Mouse (Mus musculus): ENCODE measurements around the gene Ggt7. TPM values are rescaled to one million over a fixed set of nuclear protein-coding genes. Genes with fewer than 3 reads are reported as not detected.

The Ggt7 gene
- polyA plus RNA-seq, 1 experiment from 2014 or later, result 1.0 TPM

- no peak overlapping the region for H3K27ac ChIP-seq (ENCODE audit: low read length)
- no peak for ATAC-seq
- H3K4me1 ChIP-seq (ENCODE audit: insufficient read depth, low read depth, low read length), result no peaks in the 10 kb centered on the region
- H3K27me3 ChIP-seq (replicated peaks; ENCODE audit: insufficient read depth, low read length), result no peaks in the 10 kb centered on the region
- no peak overlapping the region for H3K4me3 ChIP-seq (ENCODE audit: low read depth, low read length)
- TF ChIP-seq EP300 (IDR thresholded peaks at IDR 0.05), result no peak
- TF ChIP-seq CTCF (IDR thresholded peaks at IDR 0.05), result no peak
- no peak overlapping the region for H3K4me2 ChIP-seq (replicated peaks; ENCODE audit: low read depth, low read length)
- DNase-seq (ENCODE audit: low spot score), result no peak
- H3K9ac ChIP-seq (replicated peaks; ENCODE audit: low read depth), result no peak overlapping the region
- H3K36me3 ChIP-seq (ENCODE audit: insufficient read depth, low read length), result no peaks in the 10 kb centered on the region
- no peaks in the 10 kb centered on the region for H3K9me3 ChIP-seq (ENCODE audit: low read length)
Observed at GRCm38 (mm10) chr2:155536292-155536691, 18.3 kb upstream of the Ggt7 start.

- Histone ChIP-seq H3K9ac (replicated peaks; ENCODE audit: low read depth) (no peak overlapping the region), H3K4me1 (ENCODE audit: insufficient read depth, low read depth, low read length) (no peaks in the 10 kb centered on the region), H3K4me3 (ENCODE audit: low read depth, low read length) (no peak overlapping the region), H3K27ac (ENCODE audit: low read length) (no peak overlapping the region), H3K4me2 (replicated peaks; ENCODE audit: low read depth, low read length) (no peak overlapping the region), H3K36me3 (ENCODE audit: insufficient read depth, low read length) (no peaks in the 10 kb centered on the region), H3K9me3 (ENCODE audit: low read length) (no peaks in the 10 kb centered on the region), H3K27me3 (replicated peaks; ENCODE audit: insufficient read depth, low read length) (no peaks in the 10 kb centered on the region)
- no peak for TF ChIP-seq EP300 (IDR thresholded peaks at IDR 0.05)
- TF ChIP-seq CTCF (IDR thresholded peaks at IDR 0.05), result no peak
- ATAC-seq (no peak), DNase-seq (ENCODE audit: low spot score) (no peak)
- WGBS, result 44% methylated on average over 5 of the region's 5 CpGs
Observed at GRCm38 (mm10) chr2:155527367-155527766, 9.3 kb upstream of the Ggt7 start.

DNA sequence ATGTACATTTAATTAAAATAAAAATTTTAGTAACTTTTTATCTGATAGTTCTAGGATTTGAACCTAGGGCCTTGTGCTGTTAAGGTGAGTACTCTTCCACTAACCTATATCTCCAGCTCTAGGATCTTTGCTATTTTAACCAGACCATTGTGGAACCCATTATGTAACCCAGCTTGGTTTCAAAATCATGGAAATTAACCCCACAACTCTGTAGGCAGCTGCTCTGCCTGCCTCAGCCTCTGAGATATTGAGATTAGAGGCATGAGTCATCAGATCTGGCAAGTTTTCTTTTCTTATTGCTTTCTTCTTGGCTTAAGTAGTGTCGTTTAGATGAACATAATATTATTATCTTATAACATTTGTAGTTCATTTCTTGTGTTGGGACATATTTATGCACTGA, 6.3 kb upstream of the Ggt7 start:
- ATAC-seq, result no peak
- Histone ChIP-seq H3K9ac (replicated peaks; ENCODE audit: low read depth) (no peak overlapping the region), H3K36me3 (ENCODE audit: insufficient read depth, low read length) (no peaks in the 10 kb centered on the region), H3K4me2 (replicated peaks; ENCODE audit: low read depth, low read length) (no peak overlapping the region), H3K27ac (ENCODE audit: low read length) (no peak overlapping the region), H3K27me3 (replicated peaks; ENCODE audit: insufficient read depth, low read length) (no peaks in the 10 kb centered on the region), H3K4me1 (ENCODE audit: insufficient read depth, low read depth, low read length) (no peaks in the 10 kb centered on the region), H3K9me3 (ENCODE audit: low read length) (no peaks in the 10 kb centered on the region), H3K4me3 (ENCODE audit: low read depth, low read length) (no peak overlapping the region)
- DNase-seq (ENCODE audit: low spot score), result no peak
- WGBS, result 39% methylated on average over 1 of the region's 1 CpGs
- TF ChIP-seq EP300 (IDR thresholded peaks at IDR 0.05) (no peak), CTCF (IDR thresholded peaks at IDR 0.05) (no peak)

DNA sequence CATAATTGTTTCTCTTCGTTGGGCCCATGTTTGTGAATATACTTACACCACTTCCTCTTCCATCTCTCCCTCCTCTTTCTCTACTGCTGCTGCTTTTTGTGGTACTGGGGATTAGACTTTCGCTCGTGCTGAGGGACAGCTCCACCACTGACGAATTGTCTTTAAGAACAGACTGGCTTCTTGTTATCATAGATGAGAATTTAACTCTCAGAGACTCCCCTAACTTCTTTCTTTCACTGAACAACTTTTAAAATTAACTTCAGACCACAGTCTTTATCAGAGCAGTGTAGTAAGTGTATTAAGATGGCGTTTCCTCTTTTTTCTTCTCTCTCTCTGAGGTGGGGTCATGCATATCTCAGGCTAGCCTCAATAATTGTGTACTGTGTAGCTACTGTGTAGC, 5.7 kb upstream of the Ggt7 start:
- no peak overlapping the region for H3K4me3 ChIP-seq (ENCODE audit: low read depth, low read length)
- no peak overlapping the region for H3K9ac ChIP-seq (replicated peaks; ENCODE audit: low read depth)
- no peaks in the 10 kb centered on the region for H3K27me3 ChIP-seq (replicated peaks; ENCODE audit: insufficient read depth, low read length)
- H3K9me3 ChIP-seq (ENCODE audit: low read length), result no peaks in the 10 kb centered on the region
- WGBS, result 48% methylated on average over 5 of the region's 5 CpGs
- TF ChIP-seq CTCF (IDR thresholded peaks at IDR 0.05), result no peak
- TF ChIP-seq EP300 (IDR thresholded peaks at IDR 0.05), result no peak
- DNase-seq (ENCODE audit: low spot score), result no peak
- no peak for ATAC-seq
- H3K4me1 ChIP-seq (ENCODE audit: insufficient read depth, low read depth, low read length), result no peaks in the 10 kb centered on the region
- H3K4me2 ChIP-seq (replicated peaks; ENCODE audit: low read depth, low read length), result no peak overlapping the region
- no peaks in the 10 kb centered on the region for H3K36me3 ChIP-seq (ENCODE audit: insufficient read depth, low read length)
- no peak overlapping the region for H3K27ac ChIP-seq (ENCODE audit: low read length)

GRCm38 (mm10) chr2:155518531-155519270, 664 bp upstream of the Ggt7 start:
- Histone ChIP-seq H3K9me3 (ENCODE audit: low read length) (no peaks in the 10 kb centered on the region), H3K27me3 (replicated peaks; ENCODE audit: insufficient read depth, low read length) (no peaks in the 10 kb centered on the region; the same call in 1 of the 2 replicates), H3K36me3 (ENCODE audit: insufficient read depth, low read length) (no peaks in the 10 kb centered on the region), H3K4me2 (replicated peaks; ENCODE audit: low read depth, low read length) (peak overlapping the region; percentile 80), H3K4me3 (ENCODE audit: low read depth, low read length) (peak overlapping the region; percentile 74), H3K4me1 (ENCODE audit: insufficient read depth, low read depth, low read length) (peaks cover 5% of the 10 kb centered on the region; the same call in 1 of the 2 replicates), H3K9ac (replicated peaks; ENCODE audit: low read depth) (peak overlapping the region; percentile 39), H3K27ac (ENCODE audit: low read length) (peak overlapping the region; percentile 68; the same call in 1 of the 2 replicates)
- ATAC-seq (no peak), DNase-seq (ENCODE audit: low spot score) (peak; percentile 22)
- 26% methylated on average over 18 of the region's 18 CpGs for WGBS
- no peak for TF ChIP-seq CTCF (IDR thresholded peaks at IDR 0.05)
- TF ChIP-seq EP300 (IDR thresholded peaks at IDR 0.05), result no peak

- Histone ChIP-seq H3K4me3 (ENCODE audit: low read depth, low read length) (no peak overlapping the region), H3K4me2 (replicated peaks; ENCODE audit: low read depth, low read length) (no peak overlapping the region), H3K9ac (replicated peaks; ENCODE audit: low read depth) (no peak overlapping the region), H3K27ac (ENCODE audit: low read length) (no peak overlapping the region), H3K4me1 (ENCODE audit: insufficient read depth, low read depth, low read length) (peaks cover 5% of the 10 kb centered on the region; the same call in 1 of the 2 replicates), H3K27me3 (replicated peaks; ENCODE audit: insufficient read depth, low read length) (no peaks in the 10 kb centered on the region; the same call in 1 of the 2 replicates), H3K9me3 (ENCODE audit: low read length) (no peaks in the 10 kb centered on the region), H3K36me3 (ENCODE audit: insufficient read depth, low read length) (no peaks in the 10 kb centered on the region)
- DNase-seq (ENCODE audit: low spot score) (peak; percentile 87), ATAC-seq (no peak)
- 0% methylated on average over 1 of the region's 1 CpGs for WGBS
- TF ChIP-seq CTCF (IDR thresholded peaks at IDR 0.05) (peak; percentile 99), EP300 (IDR thresholded peaks at IDR 0.05) (no peak)
Observed at GRCm38 (mm10) chr2:155515941-155516340, 2.1 kb downstream of the Ggt7 start.

Data from lung, postnatal 0 days (tissue).